Mouse (Mus musculus) spleen, postnatal 4 days (tissue): ENCODE results near the gene Cfap58.

ENCODE experiments used
- DNase-seq, 2 experiments: peaks; one replicate each; pipeline ENCODE4 v3.0.0; 2022; ENCODE audit warnings: low spot score in 2 of 2

The Cfap58 gene

DNA sequence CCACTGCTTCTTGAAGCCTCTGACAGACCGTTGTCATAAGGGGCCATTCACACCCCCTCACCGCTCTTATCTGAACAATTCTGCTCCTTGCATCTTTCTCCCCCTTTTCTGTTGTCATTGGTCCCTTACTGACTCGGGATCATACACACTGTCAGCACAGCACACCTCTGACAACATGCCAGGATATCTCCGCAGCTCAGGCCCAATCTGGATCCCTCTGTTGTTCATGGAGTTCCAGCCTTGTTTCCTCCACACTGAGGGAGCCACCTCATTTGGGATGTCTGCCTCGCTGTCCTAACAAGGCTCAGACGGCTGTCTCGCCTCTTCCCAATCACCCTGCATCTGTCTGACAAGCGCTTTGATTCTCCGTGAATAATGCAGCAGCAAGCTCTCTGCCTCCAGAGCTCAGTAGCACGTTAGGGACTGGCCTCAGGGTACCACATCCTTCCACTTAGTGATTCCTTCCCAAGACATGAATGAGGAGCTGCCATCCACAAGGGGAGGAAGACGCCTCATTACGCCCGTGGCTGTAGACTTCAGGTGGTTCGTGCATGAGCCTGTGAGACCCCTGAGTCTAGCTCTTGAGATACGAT, 40.7 kb downstream of the Cfap58 start:
- no peak for DNase-seq

DNA sequence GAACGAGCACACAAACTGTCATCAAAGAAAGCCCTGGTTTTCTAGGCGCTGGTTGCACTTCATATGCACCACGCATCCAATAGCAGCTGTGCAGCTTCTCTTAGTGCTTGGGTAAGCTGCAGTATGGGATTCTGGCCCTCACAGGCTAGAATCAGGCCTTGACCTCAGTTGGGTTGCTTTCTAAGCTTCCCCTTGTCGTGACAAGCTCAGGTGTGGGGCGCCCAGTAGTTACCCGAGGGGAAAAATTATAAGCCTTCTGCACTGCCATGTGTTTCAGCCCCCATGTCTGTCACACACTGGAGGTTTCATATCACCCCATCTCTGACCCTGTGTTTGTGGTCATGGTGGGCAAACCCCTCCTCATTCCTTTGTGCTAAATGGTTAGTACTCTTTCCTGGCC, 42.0 kb downstream of the Cfap58 start:
- no peak for DNase-seq

DNA sequence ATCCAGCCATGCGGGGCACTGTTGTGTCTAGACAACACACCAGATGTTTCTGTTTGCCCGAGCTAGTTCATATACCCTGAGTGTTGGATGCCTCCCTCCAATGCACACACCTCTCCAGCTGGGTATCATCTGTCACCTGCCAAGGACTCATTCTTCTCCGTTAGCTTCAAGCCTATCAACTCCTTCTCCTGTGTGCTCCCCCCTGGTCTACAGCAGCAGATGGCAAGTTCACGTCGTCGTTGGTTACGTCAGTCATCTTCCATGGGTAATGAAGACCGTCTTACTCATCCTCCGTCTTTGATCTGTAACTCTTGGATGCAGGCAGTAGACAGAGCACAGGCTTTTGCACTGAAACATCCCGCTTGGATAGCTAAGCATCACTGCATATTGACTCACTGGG, 42.8 kb downstream of the Cfap58 start:
- no peak for DNase-seq

DNA sequence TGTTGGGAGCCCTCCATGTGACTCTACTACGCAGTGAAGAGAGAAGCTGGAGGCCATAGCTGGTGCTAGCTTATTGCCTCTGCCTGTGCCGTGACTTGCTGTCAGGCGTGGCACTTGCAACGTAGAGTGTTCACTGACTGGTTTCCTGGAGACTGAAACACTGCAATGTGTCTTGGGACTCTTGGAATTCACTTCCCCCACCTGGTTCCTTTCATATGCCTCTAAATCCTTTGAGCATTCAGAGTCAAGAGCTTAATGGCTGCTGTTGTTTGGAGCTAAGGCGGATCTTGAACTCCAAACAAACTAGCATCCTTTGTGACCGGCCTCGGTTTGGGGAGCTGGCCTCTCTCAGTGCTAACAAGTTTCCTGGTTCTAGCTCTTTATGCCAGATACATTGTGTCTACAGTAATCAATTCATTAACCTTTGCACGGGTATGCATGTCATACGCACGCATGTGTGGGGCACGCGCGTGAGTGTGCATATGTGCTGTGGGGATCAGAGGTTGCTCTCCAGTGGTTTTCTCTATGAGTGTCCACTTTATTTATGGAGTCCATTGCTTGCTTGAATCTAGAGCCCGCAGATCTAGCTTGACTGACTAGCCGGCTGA, 48.2 kb downstream of the Cfap58 start:
- DNase-seq = no peak

DNA sequence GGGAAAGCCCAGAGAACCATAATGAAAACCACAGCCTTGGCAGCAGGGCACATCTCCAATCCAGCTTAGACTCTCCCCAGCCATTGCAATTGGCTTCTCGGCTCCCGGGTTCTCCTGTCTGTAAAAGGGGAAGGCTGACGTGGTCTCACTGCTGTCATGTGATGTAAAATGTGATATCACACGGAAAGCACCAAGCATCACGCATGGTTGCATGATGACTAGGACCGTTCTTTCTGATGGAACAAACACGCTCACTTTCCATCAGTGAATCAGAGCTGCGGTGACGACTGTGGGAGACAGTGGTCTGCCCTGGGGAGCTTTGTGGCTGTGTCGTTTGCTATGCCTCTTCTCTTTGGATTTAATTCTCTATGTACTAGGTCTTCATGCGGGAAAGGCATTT, 50.5 kb downstream of the Cfap58 start:
- DNase-seq = no peak

DNA sequence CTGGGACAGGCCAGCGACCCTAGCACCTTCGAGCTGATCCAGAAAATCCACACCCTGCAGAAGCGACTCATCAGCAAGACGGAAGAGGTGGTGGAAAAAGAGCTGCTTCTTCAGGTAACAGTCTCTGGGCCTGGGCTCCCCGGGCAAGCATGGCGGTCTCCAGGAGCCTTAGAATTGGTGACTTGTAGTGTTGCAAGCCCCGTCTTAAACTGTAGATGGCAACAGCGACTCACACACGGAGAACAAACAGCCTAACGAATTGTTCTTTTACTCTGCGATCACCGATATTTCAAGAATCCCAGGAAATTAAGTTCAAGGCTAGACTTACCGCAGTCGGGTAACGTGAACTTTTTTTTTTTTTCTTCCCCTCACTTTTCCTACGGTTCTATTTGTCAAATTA, 51.0 kb downstream of the Cfap58 start:
- DNase-seq = no peak

DNA sequence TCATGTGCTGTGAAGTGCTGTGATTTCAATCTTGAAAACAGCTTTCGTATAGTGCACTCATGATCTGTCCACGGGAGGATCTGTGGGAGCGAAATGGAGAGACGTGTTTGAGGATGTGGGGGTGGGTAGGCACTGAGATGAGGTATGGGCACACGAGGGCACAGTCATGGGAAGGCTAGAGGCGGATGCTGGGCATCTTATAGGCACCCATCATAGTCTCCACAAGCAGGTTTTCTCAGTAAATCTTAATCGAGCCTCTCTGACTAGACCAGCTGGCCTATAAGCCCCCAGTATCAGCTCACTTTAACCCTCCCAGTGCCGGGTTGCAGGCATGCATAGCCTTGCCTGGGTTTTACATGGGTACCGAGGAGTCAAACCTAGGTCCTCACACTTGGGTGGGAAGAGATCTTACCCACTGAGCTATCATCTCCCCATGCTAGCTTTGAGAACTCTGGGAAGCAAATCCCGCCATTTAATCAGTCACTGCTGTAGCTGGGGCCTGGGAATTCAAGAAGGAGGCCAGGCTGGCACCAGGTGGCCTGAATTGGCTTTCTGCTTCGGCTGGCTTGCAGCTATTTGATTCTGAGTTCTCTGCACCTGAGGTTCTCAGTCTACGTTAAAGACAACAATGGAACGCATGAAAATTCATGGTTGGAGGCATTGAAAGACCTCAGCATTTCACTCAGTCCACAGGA, 51.6 kb downstream of the Cfap58 start:
- no peak for DNase-seq

DNA sequence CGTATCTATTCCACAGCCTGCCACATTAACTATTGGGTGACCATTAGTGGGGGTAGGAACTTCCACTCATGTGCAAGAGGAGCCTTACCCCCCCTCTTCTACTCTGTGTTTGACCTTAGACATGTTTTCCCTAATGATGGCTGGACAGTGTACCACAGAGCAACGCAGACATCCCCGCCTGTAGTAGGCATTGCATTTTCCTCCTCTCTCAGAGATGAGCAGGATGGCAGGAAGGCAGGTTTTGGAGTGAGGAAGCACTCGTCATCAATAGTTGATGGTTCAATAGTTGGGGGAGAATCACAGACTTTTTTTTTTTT, 52.1 kb downstream of the Cfap58 start:
- no peak for DNase-seq

DNA sequence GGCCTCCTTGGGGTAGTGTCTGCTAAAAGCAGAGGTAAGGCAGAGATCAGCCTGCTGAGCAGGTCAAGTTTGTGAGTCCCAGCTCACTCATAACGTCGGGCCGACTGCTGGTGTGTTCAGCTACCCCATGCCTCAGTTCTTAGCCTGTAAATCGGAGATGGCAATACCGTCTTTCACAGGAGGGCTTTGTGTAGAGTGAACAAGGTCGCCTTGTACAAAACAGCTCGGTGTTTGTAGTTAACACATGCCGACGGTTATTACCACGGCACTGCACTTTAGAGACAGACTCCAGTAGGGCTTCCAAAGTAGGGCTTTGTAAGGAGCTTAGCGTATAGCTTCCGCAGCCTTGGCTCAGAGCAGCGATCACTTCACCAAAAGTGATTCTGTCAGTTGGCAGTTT, 63.8 kb downstream of the Cfap58 start:
- DNase-seq = no peak

DNA sequence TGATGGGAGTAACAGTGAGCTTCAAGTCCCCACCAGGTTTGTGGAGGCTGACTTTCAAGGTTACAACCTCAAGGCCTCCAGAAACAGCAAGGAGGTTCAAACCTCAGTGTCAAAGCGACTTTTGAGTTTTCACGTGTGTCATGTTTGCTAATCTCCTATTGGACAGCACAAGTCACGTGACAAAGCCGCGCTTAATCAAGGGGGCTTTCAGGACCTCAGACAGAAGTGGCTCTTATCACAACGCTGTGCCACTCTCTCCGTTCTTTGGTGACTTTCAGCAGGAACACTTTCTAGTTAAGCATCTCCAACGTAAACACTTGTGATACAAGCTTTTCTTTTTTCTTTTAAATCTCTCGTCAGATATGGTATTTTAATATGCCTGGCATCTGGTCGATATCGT, 64.3 kb downstream of the Cfap58 start:
- no peak for DNase-seq

DNA sequence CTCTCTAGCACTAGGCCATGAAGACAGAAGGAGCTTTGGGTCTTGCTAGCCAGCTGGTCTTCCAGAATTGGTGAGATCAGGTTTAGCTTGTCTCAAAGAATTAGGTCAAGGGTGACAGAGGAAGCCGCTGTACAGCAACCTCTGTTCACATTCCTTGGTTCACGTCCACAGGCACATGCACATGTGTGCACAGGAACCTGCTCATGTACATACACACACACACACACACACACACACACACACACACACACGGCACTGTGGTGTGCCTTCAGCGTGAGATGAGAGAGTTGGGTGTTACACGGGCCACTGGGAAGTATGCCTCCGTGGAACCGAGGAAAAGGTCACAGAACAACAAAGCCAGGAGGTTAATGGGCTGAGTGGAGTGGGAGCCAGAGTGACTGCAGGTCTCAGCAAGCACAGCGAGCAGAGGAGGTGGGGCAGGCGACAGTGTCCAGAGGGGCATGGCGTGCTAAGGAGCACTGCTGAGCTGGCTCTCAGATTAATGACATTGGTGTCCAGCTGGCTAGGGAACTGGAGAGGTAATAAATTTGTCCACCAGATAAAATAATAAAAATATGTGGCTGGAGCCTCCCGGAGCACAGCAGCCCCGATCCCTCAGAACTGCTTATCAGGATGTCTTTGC, 71.4 kb downstream of the Cfap58 start:
- DNase-seq = no peak

DNA sequence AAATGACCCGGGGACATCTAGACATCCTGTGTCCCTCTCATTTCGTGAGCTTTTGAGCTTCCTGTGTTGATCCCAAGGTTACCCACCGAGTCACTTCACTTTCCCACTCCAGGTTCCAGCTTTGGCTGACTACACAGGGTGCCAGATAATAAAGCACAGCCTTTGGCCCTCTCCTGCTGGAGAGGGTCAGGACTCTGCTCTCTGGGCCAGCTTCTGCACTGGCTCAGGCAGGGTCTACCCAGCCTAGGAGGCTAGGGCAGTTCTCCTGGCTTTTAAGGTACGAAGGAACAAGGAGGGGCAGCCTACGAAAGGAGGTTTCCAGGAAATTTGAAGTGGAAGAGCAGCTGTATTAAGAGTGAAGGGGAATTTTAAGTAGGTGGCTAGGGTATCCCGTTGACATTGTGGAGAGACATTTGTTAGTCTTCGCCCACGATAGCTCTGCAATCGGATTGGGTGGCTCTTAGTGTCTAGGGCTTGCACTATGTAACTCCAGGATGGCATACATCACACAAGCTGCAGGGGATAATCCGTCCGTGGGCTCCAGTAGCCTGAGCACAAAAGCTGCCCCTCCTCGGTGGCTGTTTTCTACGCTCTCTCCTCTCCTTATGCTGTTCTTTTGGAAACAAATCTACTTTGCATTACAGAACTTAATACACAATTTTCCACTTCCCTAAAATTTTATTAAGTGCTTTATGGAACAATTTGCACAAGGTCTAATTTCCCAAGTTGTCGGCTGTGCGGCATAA, 72.3 kb downstream of the Cfap58 start:
- DNase-seq = no peak

DNA sequence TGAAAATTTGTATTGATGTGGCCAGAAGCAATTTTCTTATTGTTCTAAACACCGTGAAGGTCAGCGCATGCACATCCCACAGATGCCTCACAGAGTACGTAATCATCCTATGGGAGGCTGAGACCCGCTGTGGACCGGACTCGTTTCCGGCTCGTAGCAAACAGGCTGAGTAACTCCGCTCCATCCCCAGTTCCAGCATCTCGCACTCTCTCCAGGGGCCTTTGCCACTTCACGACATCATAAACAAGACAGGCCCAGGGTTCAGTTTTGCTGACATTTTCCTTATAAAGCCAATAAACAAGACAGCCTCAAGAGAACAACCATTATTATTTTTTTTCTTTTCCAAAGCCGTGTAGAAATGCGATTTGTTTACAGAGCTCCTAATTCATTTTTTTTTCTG, 82.6 kb downstream of the Cfap58 start:
- no peak for DNase-seq

DNA sequence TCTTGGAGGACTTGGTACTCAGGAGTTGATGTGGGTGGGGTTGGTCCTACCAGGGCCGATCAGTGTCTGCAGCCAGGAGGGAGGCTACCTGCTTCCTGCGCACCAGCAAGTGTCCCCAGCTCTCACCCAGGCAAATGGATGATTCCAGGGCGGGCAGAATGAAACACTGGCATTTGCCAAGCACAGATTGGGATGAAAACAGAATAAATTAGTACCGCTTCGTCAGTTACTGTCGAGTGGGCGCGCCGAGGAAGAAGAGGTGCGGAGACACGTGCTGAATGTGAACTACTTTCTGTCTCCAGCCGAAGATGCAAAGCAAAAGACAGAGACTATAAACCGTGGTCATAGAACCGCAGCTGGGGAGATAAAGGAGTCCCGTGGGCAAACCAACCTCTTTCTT, 84.0 kb downstream of the Cfap58 start:
- DNase-seq = no peak

DNA sequence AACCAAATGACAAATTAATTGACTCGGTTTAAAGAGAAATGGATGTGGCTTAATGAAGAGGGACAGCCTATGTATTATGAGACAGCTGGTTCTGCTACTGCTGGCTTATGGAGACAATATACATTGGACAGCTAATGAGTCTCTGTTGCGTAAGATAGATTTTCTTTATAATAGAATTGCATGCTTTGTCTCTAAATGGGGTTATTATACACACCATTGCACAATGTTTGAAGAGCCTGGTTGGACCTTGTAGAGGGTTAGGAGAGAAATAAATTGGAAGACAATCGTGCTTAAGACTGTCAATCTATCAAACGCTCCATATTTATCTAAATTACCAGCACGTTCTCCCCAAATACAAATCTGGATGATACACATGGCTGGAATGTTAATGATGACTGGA, 85.3 kb downstream of the Cfap58 start:
- DNase-seq = no peak

DNA sequence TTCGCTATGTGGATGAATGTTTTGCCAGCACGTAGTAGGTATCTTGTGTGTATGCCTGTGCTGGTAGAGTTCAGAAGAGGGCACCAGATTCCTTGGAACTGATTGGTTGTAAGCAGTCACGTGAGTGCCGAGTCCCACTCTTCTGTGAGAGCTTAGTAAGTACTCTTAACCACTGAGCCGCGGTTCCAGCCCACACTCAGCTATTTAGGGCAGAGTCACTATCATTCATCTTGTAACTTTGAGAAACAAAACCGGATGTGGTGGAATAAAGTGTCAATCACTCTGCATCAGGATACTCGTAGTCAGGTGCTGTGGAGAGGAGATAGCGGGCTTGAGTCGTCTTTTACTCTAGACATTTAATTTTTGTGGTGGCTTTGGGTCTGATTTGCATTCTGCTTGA, 86.3 kb downstream of the Cfap58 start:
- DNase-seq = no peak

DNA sequence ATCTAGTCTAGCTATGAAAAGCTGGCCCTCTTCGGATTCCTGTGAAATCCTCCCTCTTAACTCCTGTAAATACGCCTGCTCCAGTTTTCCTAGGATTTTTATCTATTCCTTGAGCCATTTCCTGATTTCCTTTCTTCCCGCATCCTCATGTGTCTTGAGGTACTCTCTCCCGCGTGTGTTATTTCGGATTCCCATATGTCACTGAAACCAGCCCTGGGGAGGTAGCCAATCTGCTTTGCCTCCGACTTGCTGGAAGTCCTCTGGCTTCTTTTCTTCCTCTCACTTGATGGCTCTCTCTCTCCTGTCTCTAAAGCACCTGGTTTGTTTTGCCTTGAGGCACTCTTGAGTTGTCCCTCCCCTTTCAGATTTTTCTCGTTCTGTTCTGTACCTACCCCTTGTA, 87.9 kb downstream of the Cfap58 start:
- no peak for DNase-seq

DNA sequence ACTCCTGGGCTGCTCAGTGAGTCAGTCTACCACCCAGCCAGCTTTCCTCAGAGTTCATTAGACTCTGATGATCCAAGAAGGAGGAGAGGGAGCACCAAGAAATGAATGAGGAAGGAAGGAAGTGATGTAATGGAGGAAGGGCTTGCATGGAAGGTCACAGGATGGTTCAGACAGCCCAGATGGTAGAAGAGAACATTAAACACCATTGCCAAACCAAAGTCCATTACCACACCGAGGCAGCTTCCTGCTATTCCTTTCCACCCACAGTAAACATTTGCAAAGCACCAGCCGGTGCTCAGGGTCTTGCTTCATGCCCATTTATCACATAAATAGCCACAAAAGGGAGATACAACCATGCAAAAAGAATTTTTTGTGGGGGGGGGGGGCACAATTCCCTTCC, 89.4 kb downstream of the Cfap58 start:
- DNase-seq = no peak

DNA sequence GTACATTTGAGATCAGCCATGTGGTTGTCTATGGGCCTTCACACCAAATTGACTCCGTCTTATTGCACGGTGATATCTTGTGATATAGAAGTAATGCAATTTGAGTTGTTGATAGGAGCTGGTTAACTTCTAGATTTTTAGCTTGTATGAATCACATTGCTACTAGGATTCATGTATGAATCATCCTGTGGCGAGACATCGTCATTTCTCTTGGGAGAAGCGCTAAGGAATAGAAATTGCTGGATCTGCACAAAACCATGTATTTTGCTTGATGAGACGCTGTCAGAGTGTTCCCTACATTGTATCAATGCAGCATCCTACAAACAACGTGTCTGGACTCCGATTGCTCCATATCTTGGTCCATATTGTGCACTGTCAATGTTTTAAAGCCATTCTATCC, 102.1 kb downstream of the Cfap58 start:
- no peak for DNase-seq

DNA sequence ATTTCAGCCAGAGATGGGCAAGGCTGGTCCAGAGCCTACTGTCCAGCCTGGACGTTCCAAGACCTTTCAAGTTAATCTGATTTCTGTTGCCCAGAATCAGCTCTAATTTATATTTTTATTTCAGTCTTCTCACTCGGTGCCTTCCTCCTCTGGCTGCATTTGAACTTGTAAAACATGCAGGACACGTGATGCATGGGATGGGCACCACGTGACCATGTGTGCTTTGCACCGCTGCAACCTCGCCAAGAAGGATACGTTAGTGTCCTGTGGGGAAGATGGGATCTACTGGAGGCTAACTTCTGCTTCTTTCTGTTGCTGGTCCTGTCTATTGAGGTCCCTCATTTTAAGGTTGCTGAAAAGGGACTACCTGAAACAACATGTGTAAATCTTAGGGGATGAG, 109.8 kb downstream of the Cfap58 start:
- DNase-seq = no peak

DNA sequence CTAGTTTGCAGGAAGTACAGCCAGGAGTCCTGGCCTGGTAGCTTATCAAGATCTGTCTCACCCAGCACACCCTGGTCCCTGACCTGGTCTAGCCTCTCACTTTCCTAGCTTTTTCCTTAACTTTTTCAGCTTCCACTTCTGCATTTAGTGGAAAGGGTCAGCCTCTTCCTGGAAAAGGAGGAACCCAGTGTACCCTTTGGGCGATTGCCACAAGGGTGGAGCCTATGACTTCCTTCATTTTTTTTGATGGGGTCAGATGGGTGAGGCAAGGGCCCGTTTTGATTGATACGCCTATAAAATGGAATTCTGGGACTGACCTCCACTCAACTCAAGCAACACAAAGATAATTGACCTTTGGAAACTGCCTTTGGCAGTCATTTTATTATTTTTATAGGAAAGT, 111.9 kb downstream of the Cfap58 start:
- DNase-seq = no peak

DNA sequence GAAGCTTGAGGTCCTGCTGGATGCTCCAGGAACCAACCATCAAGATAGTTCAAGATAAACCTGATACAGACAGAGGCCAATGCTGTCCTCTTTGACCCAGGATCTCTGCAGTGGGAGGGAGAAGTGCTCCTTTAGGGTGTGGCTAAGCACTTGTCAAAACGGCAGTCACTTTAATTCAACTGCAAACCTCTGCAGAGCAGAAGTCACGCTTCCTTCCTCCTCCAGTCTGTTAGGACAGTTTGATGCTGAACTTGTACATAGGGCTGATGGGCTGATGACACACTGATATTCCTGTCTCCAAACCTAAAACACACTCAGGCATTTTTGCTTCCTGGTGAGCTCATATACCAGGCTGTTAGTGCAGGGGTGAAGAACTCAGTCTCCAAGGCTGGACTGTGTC, 125.8 kb downstream of the Cfap58 start:
- no peak for DNase-seq

DNA sequence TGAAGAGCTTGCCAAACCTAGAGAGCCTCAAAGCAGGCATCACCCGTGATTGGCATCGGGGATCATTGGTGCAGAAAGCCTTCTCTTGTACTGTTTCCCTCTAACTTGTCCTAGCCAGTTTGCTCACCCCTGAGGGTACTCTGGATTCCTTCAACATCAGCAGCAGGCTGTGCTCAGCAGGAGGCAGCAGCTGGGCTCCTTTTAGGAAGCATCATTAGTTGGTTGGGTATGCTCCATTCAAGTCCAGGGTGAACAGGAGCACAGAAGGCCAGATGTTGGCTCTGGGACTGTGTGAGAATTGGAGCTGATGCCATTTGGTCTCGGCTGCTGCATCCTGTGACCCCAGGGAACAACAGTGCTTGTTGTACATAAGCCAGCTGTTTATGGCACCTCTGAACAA, 142.2 kb downstream of the Cfap58 start:
- no peak for DNase-seq
